Mouse (Mus musculus): ENCODE data around the gene Cdkl1.

DNA sequence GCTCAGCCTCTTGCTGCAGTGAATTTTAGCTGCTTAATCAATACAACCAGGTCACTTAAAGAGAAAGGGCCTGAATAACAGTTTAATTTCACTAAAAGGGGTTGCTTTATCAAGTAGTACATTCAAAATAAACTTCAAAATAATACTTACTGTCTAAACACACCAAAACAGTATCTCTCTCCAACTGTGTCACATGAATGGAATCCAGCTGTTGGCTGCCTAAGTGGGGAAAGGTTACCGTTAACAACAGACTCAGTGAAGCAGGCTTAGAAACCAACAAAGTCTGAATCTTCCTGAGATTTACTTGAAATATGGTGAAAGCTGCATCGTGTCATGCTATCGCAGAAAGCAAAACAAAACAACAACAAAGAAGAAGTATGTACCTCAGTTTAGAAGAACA is 21.9 kb upstream of the Cdkl1 start:
- TF ChIP-seq USF1 (IDR thresholded peaks at IDR 0.05; ENCODE audit: low read depth), result no peak
- no peak for TF ChIP-seq E2F4 (IDR thresholded peaks at IDR 0.05; ENCODE audit: insufficient read depth)

All from myocyte (in vitro differentiated cells).